Mouse (Mus musculus) bone marrow, adult 2 months (tissue): ENCODE measurements around the gene B3gnt2. TPM values are rescaled to one million over a fixed set of nuclear protein-coding genes. Genes with fewer than 3 reads are reported as not detected.
A peak's percentile ranks its signal among the peaks of the same experiment; 100 is the strongest.

Source experiments
- H3K27ac ChIP-seq: fragments of 200-500 bp; 2 replicates; pipeline ENCODE4 v1.5.1; 2012; ENCODE audit warnings: low read depth, mild to moderate bottlenecking, control low read depth, inconsistent platforms, low read length; ENCODE audit not compliant: control insufficient read depth, poor library complexity, insufficient read depth
- H3K4me1 ChIP-seq: fragments of 200-500 bp; 2 replicates; pipeline ENCODE4 v1.6.1; 2011; ENCODE audit warnings: low read length; ENCODE audit not compliant: control insufficient read depth, insufficient read depth
- H3K4me3 ChIP-seq: fragments of 200-500 bp; replicated peaks from 2 replicates; pipeline ENCODE3; 2011; ENCODE audit warnings: mild to moderate bottlenecking, low read depth, low read length, control low read depth; ENCODE audit not compliant: control insufficient read depth
- CTCF ChIP-seq: fragments of 200-500 bp; IDR thresholded peaks from 2 replicates; pipeline ENCODE4 v1.5.1; 2011; ENCODE audit warnings: low read length, control low read depth; ENCODE audit not compliant: control insufficient read depth, insufficient read depth
- POLR2A ChIP-seq: fragments of 200-500 bp; IDR thresholded peaks from 2 replicates; pipeline ENCODE4 v1.6.1; 2011; ENCODE audit warnings: low read depth, mild to moderate bottlenecking, control low read depth, low read length, borderline replicate concordance; ENCODE audit not compliant: control insufficient read depth
- WGBS: fragments of 180-500 bp; shearing (Covaris S2); methylation state at CpG from one replicate; pipeline ENCODE4 v1.1.7; 2018; 5-methylcytosine and 5-hydroxymethylcytosine counted together
- polyA plus RNA-seq: library from polyadenylated mRNA; stranded (reverse); fragments of >200 nt; gene quantifications from 2 replicates; pipeline ENCODE4 v1.2.4, GENCODE M21; 2011; ENCODE audit warnings: low replicate concordance; ENCODE audit not compliant: missing spikeins, insufficient read depth, insufficient read length

Gene B3gnt2
- polyA plus RNA-seq, 1 experiment = 6.2 TPM

DNA sequence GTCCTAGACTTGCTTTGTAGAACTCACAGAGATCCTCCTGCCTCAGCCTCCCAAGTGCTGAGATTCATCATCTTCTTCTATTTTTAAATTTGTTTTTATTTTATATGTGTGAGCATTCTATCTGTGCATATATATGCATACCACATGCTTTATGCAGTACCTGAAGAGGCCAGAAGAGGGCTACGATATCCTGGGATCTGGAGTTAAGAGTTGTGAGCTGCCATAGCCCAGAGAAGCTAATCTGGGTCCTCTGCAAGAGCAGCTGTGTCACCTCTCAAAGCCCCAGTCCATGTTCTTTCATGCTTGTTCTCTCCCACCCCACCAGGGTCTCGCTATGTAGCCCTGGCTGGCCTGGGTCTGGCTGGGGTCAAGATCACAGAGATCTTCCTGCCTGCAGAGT, 83.2 kb downstream of the B3gnt2 start:
- peaks cover 12% of the 10 kb centered on the region for H3K4me1 ChIP-seq
- WGBS = 83% methylated on average over 2 of the region's 2 CpGs
- TF ChIP-seq CTCF (0 out of 2 replicates have a peak, but pooled peaks have one; percentile 17), POLR2A (no peak)

DNA sequence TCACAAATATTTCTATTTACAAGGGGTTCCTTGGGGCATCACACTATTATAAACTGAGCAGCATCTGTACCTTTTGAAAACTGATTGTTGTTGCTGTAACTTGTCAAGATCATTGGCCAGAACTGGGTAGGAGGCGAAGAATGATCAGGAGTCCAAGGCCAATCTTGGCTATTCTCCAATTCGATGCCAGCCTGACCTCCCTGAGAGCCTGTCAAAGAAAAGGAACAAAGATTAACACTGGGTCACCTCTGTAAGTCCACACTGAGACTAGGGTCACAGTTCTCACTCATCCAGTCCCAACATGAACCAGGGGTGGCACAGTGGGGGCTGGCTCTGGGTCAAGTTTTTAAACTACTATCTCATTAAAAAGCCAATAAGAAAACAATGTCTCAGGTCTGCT, 85.9 kb downstream of the B3gnt2 start:
- H3K27ac ChIP-seq = no peak overlapping the region
- WGBS = 80% methylated on average over 2 of the region's 2 CpGs

More for the DNA sequence above, 83.2 kb downstream of the B3gnt2 start:
- H3K27ac ChIP-seq = no peak overlapping the region
- no peak overlapping the region for H3K4me3 ChIP-seq

DNA sequence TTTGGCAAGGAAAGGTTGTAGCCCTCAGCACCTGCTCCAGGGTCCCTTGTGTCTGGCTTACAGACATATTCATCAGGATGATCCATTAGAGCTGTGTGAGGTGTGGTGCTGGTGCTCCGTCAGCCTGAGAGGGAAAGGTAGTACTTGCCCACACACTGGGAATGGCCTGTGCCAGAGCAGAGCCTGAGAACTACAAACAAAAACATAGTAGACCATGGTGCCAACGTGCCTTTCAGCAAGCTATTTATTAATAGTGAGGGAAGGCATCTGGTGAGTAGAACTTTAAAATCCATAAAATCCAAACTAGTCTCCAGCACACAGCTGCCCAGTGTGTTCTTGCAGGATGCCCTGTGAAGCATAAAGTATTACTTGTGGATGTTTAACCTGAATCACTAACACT, 94.5 kb downstream of the B3gnt2 start:
- no peak overlapping the region for H3K27ac ChIP-seq
- peaks cover 2% of the 10 kb centered on the region; the same call in 1 of the 2 replicates for H3K4me1 ChIP-seq
- WGBS = 80% methylated on average over 2 of the region's 2 CpGs
- no peak overlapping the region for H3K4me3 ChIP-seq
- TF ChIP-seq CTCF = no peak
- no peak for TF ChIP-seq POLR2A

More for the DNA sequence above, 85.9 kb downstream of the B3gnt2 start:
- Histone ChIP-seq H3K4me3 (no peak overlapping the region), H3K4me1 (peaks cover 4% of the 10 kb centered on the region; the same call in 1 of the 2 replicates)
- no peak for TF ChIP-seq CTCF
- no peak for TF ChIP-seq POLR2A

DNA sequence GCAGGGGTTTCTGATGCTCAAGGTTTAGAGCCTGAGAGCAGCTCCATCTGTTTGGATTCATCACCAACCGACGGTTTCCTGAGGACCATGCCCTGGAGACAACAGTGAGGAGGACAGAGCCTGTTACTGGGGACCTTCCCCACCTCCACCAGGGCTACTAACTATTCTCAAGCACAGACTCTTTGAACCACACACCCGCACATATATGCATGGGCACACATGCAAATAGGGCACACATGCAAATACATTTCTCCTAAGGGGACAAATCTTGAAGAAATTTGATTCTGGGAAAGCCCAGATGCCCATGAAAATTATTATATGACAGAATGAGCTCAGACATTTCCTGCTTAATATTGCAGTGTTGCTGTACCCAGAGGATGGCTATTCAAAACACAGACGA, 95.3 kb downstream of the B3gnt2 start:
- TF ChIP-seq POLR2A (no peak), CTCF (no peak)
- Histone ChIP-seq H3K4me1 (peaks cover 2% of the 10 kb centered on the region; the same call in 1 of the 2 replicates), H3K27ac (no peak overlapping the region), H3K4me3 (no peak overlapping the region)
- WGBS = 64% methylated on average over 4 of the region's 4 CpGs

DNA sequence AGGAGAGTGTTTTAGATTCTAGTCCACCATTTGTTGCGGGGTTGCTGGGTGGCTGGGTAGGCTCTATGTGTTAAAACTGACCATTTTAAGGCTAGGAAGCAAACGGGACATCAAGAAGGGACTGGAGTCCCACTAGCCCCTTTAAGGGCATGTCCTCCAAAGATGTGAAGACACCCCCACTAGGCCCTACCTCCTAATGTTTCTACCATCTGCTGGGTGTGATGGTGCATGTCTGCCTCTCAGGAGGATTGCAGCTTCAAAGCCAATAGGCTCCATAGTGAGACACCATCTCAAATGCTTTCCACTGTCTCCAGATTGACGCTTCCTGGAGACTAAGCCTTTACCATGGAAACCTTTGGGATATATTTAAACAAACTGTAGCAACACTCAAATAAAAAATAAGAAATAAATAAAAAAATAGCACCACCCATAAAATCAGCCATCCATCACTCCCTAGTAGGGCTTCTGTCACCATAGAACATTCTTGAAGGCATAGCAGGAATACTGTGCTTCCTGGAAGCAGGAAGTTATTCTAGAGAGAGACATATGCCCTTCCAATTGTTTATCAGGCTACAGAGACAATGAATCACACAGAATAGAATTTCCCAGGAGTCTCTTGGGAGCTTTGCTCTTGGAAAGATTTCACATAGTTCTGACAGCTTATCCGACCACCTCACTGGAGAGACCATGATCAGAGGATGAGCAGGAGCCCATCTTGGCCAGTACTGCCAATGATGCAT, 97.0 kb downstream of the B3gnt2 start:
- Histone ChIP-seq H3K4me3 (no peak overlapping the region), H3K27ac (no peak overlapping the region), H3K4me1 (peaks cover 2% of the 10 kb centered on the region; the same call in 1 of the 2 replicates)
- no peak for TF ChIP-seq POLR2A
- TF ChIP-seq CTCF = no peak
- 75% methylated on average over 4 of the region's 4 CpGs for WGBS

DNA sequence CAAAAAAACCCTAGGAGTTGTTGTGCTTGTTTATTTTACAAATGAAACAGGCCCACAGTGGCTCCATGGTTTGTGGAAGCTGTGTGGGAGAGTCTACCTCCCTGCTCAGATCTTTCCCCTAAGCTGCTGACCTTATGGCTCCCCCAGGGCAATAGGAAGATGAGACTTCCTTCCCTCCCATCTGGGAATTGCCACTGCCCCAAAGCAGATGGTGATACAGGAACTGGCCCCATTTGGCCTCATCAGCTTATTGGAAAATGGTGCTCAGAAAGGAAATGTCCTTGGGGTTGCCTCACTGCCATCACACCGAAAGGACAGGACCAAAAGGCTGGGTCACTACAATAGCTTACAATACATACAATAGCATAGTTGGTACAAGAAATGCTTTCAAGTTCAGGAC, 97.7 kb downstream of the B3gnt2 start:
- Histone ChIP-seq H3K4me1 (peaks cover 2% of the 10 kb centered on the region; the same call in 1 of the 2 replicates), H3K27ac (no peak overlapping the region), H3K4me3 (no peak overlapping the region)
- WGBS = 49% methylated on average over 1 of the region's 1 CpGs
- TF ChIP-seq CTCF (no peak), POLR2A (no peak)

DNA sequence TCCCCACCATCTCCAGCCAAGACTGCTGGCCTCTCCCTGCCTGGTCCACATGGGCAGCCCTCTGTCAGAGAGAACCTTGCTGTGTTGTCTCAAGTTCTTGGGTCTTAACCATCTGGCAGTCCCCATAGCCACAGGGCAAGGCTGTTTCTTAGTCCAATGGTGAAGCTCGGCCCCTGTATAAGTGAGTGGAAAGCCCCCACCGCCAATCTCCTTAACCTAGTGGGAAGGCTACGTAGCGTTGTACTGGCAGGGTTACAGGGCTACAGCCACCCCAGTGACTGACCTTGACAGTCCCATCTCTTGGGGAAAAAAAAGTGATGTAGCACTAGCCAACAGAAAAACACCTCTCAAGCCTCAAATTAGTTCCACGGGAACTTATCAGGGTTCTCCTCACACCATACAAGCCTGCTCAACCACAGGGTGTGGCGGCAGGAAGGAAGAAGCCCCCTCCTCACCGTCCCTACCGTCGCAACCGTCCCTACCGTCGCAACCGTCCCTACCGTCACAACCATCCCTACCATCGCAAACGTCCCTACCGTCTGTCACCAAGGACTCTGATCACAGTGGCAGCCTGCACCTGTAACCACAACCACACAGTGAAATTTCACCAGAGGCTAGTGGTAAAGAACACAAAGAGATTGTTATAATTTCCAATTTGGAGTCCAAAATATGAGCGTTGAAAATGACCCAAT, 98.4 kb downstream of the B3gnt2 start:
- no peak for TF ChIP-seq CTCF
- TF ChIP-seq POLR2A = no peak
- H3K4me3 ChIP-seq = no peak overlapping the region
- 32% methylated on average over 18 of the region's 18 CpGs for WGBS
- peaks cover 2% of the 10 kb centered on the region; the same call in 1 of the 2 replicates for H3K4me1 ChIP-seq
- H3K27ac ChIP-seq = peak overlapping the region; percentile 56

DNA sequence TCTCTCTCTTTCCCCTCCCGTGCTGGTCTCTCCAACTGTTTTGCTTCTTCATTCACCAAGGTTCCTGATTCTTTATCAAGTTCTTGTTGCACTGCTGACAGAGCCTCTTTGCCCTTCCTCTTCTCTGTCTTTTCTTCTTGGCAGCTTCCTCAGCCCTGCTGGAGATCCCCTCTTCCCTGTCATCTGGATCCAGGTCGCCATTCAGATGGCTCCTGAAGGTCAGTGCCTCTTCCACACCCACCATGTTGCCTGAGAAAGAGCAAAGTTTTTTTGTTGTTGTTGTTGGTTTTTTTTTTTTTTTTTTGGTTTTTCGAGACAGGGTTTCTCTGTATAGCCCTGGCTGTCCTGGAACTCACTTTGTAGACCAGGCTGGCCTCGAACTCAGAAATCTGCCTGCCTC, 101.0 kb downstream of the B3gnt2 start:
- Histone ChIP-seq H3K27ac (no peak overlapping the region), H3K4me1 (peaks cover 3% of the 10 kb centered on the region), H3K4me3 (no peak overlapping the region)
- TF ChIP-seq CTCF = no peak
- TF ChIP-seq POLR2A = no peak
- 63% methylated on average over 4 of the region's 4 CpGs for WGBS
